Mouse (Mus musculus) myocyte (in vitro differentiated cells): ENCODE data around the gene Gm20388.

Experiments
- E2F4 ChIP-seq: IDR thresholded peaks from one replicate; pipeline ENCODE4 v1.6.1; 2011; ENCODE audit warnings: mild to moderate bottlenecking, control low read depth, moderate library complexity; ENCODE audit not compliant: insufficient read depth
- MAX ChIP-seq: IDR thresholded peaks from one replicate; pipeline ENCODE4 v1.6.1; 2011; ENCODE audit warnings: low read depth, mild to moderate bottlenecking, control low read depth
- MYOG ChIP-seq, 3 experiments: IDR thresholded peaks; one replicate each; pipeline ENCODE4 v1.6.1; 2011; ENCODE audit warnings: control low read depth in 2 of 3, low read depth in 2 of 3, mild to moderate bottlenecking in 2 of 3; ENCODE audit not compliant: insufficient read length in 2 of 3, control insufficient read depth in 1 of 3, insufficient read depth in 1 of 3
- POLR2A ChIP-seq: IDR thresholded peaks from one replicate; pipeline ENCODE4 v1.6.1; 2011; ENCODE audit warnings: low read depth, mild to moderate bottlenecking, control low read depth, moderate library complexity; ENCODE audit not compliant: insufficient read length
- POLR2AphosphoS2 ChIP-seq: IDR thresholded peaks from one replicate; pipeline ENCODE4 v1.6.1; 2011; ENCODE audit warnings: low read depth, control low read depth; ENCODE audit not compliant: insufficient read length
- SRF ChIP-seq: IDR thresholded peaks from one replicate; pipeline ENCODE4 v1.6.1; 2011; ENCODE audit warnings: low read depth; ENCODE audit not compliant: control insufficient read depth, insufficient read length
- TCF12 ChIP-seq: IDR thresholded peaks from one replicate; pipeline ENCODE4 v1.6.1; 2011; ENCODE audit warnings: mild to moderate bottlenecking, control low read depth; ENCODE audit not compliant: poor library complexity, insufficient read depth, severe bottlenecking
- USF1 ChIP-seq: IDR thresholded peaks from one replicate; pipeline ENCODE4 v1.6.1; 2011; ENCODE audit warnings: low read depth, mild to moderate bottlenecking, control low read depth, moderate library complexity

GRCm38 (mm10) chr8:121181285-121181884, 1270.7 kb downstream of the Gm20388 start:
- TF ChIP-seq POLR2A (no peak), E2F4 (no peak), SRF (no peak), USF1 (no peak), POLR2AphosphoS2 (no peak), TCF12 (no peak), MAX (no peak), MYOG (IDR thresholded peaks at IDR 0.05; ENCODE audit: control insufficient read depth in 1 of 3, insufficient read depth in 1 of 3, insufficient read length in 2 of 3, low read depth in 2 of 3) (no peak)
